Mouse (Mus musculus) left cerebral cortex, postnatal 25 days (tissue): Measurements from ENCODE around the gene Ifna7. TPM values are rescaled to one million over a fixed set of nuclear protein-coding genes. Genes with fewer than 3 reads are reported as not detected.
A peak's percentile ranks its signal among the peaks of the same experiment; 100 is the strongest.
"Not testable (repeated sequence)": the region's sequence is repeated elsewhere in the genome, so short reads cannot be mapped to it uniquely, and the experiment has no call there.

ENCODE experiments used
- DNase-seq, 2 experiments: peaks; one replicate each; pipeline ENCODE4 v3.0.0; 2022; ENCODE audit warnings: low spot score in 2 of 2, mixed read lengths in 1 of 2
- intact Hi-C: fragments of 180-260 bp; cut with DNase I; formaldehyde crosslinking; loops from one replicate; pipeline ENCODE4 v1.15.1; 2025
- total RNA-seq, 2 experiments: library from RNA; stranded (reverse); gene quantifications; 2 replicates each; pipeline ENCODE4 v1.2.3; 2021

The Ifna7 gene
- not detected for total RNA-seq

DNA sequence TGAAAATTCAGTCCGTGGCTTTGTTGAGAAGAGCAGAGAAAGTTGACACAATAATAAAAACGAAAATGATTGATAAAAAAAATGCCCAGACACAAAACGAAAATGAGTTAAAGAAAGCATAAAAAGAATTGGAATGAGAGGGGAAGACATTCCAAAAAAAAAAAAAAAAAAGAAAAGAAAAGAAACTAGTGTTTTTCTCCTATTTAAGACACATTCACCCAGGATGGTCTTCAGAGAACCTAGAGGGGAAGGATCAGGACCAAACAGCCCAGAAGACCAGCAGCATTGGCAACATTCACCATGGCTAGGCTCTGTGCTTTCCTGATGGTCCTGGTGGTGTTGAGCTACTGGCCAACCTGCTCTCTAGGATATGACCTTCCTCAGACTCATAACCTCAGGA, at the start of gene Ifna7:
Ifna7 (plus strand) TSS at position 301 of the 400 bp plus-strand sequence.
- no peak for DNase-seq
- intact Hi-C loops = no loop called here

DNA sequence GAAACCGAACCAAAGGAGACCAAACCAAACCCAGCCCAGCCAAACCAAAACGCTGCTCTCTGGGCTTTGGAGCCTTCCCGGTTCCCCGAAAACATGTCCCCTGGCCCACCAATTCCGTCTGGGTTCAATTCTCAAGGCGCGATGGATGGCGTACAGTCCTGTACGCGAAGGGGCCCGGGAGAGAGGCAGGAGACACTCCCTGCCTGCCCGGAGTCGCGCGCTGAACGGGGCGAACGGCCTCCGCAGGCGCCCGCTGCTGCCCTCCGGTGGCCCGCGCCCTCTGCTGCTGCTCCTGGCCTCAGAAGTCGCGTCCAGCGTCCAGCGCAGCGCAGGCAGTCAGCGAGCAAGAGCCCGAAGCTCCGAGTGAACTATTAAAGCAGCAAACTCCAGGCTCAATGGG, 42.5 kb upstream of the Ifna7 start, which contains the start of gene Gm13290:
Gm13290 (plus strand) TSS at position 301 of the 400 bp plus-strand sequence.
- DNase-seq, intact Hi-C loops: not testable (repeated sequence)

DNA sequence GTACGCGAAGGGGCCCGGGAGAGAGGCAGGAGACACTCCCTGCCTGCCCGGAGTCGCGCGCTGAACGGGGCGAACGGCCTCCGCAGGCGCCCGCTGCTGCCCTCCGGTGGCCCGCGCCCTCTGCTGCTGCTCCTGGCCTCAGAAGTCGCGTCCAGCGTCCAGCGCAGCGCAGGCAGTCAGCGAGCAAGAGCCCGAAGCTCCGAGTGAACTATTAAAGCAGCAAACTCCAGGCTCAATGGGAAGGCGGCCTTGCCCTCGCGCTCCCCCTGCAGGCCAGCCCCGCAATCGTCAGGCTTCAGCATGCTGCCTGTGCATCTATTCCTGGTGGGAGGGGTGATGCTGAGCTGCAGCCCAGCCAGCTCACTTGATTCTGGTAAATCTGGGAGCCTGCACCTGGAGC, 39.4 kb upstream of the Ifna7 start, which contains the start of gene Gm13289:
Gm13289 (plus strand) TSS at position 301 of the 400 bp plus-strand sequence.
- intact Hi-C loops = not testable (repeated sequence)

GRCm38 (mm10) chr4:88779550-88779949, 36.5 kb upstream of the Ifna7 start, which contains the start of gene Gm13272:
Gene Gm13272, plus strand, starts transcription at chr4:88779850.
- DNase-seq, intact Hi-C loops: not testable (repeated sequence)

More for the DNA sequence above, 39.4 kb upstream of the Ifna7 start, which contains the start of gene Gm13289:
- DNase-seq = not testable (repeated sequence)

GRCm38 (mm10) chr4:88780320-88780719, 35.7 kb upstream of the Ifna7 start:
- intact Hi-C loops = not testable (repeated sequence)

DNA sequence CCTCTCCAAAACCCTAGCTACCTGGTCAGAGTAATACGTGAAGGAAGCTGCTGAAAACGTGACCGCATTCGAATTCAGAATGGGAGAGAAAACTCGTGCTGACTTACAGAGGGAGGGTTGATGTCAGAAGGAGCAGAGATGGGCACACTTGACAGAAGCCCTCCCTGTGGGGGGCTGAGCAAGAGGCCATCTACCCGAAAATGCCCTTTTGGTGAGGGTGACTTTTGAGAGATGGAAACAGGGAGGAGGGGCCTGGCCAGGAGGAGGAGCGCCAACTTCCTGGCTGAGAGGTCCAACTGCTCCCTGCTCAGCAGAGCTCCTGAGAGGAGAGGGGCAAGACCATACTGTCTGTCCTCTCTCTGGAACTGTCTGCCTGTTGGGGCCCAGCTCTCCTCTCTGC, 34.2 kb upstream of the Ifna7 start, which contains the start of gene Ifnz:
Ifnz (plus strand) TSS at position 301 of the 400 bp plus-strand sequence.
- DNase-seq, intact Hi-C loops: not testable (repeated sequence)

More at GRCm38 (mm10) chr4:88780320-88780719, 35.7 kb upstream of the Ifna7 start:
- not testable (repeated sequence) for DNase-seq

DNA sequence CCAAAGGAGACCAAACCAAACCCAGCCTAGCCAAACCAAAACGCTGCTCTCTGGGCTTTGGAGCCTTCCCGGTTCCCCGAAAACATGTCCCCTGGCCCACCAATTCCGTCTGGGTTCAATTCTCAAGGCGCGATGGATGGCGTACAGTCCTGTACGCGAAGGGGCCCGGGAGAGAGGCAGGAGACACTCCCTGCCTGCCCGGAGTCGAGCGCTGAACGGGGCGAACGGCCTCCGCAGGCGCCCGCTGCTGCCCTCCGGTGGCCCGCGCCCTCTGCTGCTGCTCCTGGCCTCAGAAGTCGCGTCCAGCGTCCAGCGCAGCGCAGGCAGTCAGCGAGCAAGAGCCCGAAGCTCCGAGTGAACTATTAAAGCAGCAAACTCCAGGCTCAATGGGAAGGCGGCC, 33.7 kb upstream of the Ifna7 start:
- intact Hi-C loops, DNase-seq: not testable (repeated sequence)

- DNase-seq, intact Hi-C loops: not testable (repeated sequence)
These were observed 30.6 kb upstream of the Ifna7 start, which contains the start of gene Gm13276 for GRCm38 (mm10) chr4:88785409-88785808. Gene Gm13276, plus strand, starts transcription at chr4:88785709.

GRCm38 (mm10) chr4:88788402-88788801, 27.6 kb upstream of the Ifna7 start, which contains the start of gene Gm13277:
Gene Gm13277, plus strand, starts transcription at chr4:88788632.
- intact Hi-C loops = not testable (repeated sequence)

DNA sequence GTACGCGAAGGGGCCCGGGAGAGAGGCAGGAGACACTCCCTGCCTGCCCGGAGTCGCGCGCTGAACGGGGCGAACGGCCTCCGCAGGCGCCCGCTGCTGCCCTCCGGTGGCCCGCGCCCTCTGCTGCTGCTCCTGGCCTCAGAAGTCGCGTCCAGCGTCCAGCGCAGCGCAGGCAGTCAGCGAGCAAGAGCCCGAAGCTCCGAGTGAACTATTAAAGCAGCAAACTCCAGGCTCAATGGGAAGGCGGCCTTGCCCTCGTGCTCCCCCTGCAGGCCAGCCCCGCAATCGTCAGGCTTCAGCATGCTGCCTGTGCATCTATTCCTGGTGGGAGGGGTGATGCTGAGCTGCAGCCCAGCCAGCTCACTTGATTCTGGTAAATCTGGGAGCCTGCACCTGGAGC, 24.8 kb upstream of the Ifna7 start, which contains the start of gene Gm13278:
Gm13278 (plus strand) TSS at position 301 of the 400 bp plus-strand sequence.
- intact Hi-C loops, DNase-seq: not testable (repeated sequence)

More at GRCm38 (mm10) chr4:88788402-88788801, 27.6 kb upstream of the Ifna7 start, which contains the start of gene Gm13277:
- peak; percentile 56 to 76 for DNase-seq

- DNase-seq = peak; percentile 32 to 41
- intact Hi-C loops = not testable (repeated sequence)
These were observed 21.9 kb upstream of the Ifna7 start, which contains the start of gene Gm13275 for GRCm38 (mm10) chr4:88793936-88794675. Gene Gm13275, plus strand, starts transcription at chr4:88794487.

- DNase-seq, intact Hi-C loops: not testable (repeated sequence)
These were observed 18.9 kb upstream of the Ifna7 start, which contains the start of gene Gm13279 for GRCm38 (mm10) chr4:88797097-88797496. Gene Gm13279, plus strand, starts transcription at chr4:88797397.

DNA sequence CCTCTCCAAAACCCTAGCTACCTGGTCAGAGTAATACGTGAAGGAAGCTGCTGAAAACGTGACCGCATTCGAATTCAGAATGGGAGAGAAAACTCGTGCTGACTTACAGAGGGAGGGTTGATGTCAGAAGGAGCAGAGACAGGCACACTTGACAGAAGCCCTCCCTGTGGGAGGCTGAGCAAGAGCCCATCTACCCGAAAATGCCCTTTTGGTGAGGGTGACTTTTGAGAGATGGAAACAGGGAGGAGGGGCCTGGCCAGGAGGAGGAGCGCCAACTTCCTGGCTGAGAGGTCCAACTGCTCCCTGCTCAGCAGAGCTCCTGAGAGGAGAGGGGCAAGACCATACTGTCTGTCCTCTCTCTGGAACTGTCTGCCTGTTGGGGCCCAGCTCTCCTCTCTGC, 16.7 kb upstream of the Ifna7 start, which contains the start of gene Gm13285:
Gm13285 (plus strand) TSS at position 301 of the 400 bp plus-strand sequence.
- DNase-seq, intact Hi-C loops: not testable (repeated sequence)

DNA sequence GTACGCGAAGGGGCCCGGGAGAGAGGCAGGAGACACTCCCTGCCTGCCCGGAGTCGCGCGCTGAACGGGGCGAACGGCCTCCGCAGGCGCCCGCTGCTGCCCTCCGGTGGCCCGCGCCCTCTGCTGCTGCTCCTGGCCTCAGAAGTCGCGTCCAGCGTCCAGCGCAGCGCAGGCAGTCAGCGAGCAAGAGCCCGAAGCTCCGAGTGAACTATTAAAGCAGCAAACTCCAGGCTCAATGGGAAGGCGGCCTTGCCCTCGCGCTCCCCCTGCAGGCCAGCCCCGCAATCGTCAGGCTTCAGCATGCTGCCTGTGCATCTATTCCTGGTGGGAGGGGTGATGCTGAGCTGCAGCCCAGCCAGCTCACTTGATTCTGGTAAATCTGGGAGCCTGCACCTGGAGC, 13.1 kb upstream of the Ifna7 start, which contains the start of gene Gm13287:
Gm13287 (plus strand) TSS at position 301 of the 400 bp plus-strand sequence.
- intact Hi-C loops, DNase-seq: not testable (repeated sequence)

GRCm38 (mm10) chr4:88805231-88805630, 10.8 kb upstream of the Ifna7 start, which contains the start of gene Gm13288:
Gene Gm13288, plus strand, starts transcription at chr4:88805531.
- DNase-seq, intact Hi-C loops: not testable (repeated sequence)

GRCm38 (mm10) chr4:88805761-88806160, 10.3 kb upstream of the Ifna7 start:
- DNase-seq, intact Hi-C loops: not testable (repeated sequence)

GRCm38 (mm10) chr4:88819659-88820058, 3.6 kb downstream of the Ifna7 start, which contains the start of gene Ifna11:
Gene Ifna11, plus strand, starts transcription at chr4:88819959.
- intact Hi-C loops = no loop called here

DNA sequence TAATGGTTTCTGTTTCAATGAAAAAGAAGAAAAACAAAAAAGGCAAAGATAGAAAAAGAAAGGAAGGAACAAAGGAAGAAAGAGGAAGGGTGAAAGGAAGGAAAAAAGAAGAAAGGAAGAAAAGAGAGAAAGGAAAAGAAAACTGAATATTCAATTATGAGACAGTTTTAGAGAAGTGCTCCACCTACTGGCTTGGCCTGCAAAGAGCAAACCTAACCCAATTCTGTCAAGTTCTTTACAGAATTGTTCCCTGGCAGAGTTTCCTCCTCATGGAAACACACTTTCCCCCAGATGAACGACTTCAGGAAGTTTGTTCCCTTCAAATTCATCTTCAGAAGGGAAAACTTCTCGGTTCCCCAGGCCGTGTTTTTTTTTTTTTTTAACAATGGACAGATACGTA, 7.0 kb downstream of the Ifna7 start:
- peak in 1 of 2 experiments; percentile 19 for DNase-seq
- intact Hi-C loops = no loop called here

More at GRCm38 (mm10) chr4:88819659-88820058, 3.6 kb downstream of the Ifna7 start, which contains the start of gene Ifna11:
- no peak for DNase-seq

DNA sequence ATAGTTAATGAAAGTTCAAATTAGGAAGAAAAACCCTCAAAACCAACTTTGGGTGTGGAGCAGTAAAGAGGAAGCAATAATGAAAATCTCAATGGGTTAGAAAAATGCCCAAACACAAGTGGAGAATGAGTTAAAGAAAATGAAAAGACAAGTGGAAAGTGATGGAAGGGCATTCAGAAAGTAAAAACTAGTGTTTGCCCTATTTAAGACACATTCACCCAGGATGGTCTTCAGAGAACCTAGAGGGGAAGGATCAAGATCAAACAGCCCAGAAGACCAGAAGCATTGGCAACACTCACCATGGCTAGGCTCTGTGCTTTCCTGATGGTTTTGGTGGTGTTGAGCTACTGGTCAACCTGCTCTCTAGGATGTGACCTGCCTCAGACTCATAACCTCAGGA, 11.1 kb downstream of the Ifna7 start, which contains the start of gene Ifna6:
Ifna6 (plus strand) TSS at position 301 of the 400 bp plus-strand sequence.
- DNase-seq, intact Hi-C loops: not testable (repeated sequence)
